Mouse (Mus musculus) liver, adult 2 months (tissue): ENCODE data around the gene Poln.

Experiments used
- CTCF ChIP-seq: fragments of 200-500 bp; IDR thresholded peaks from 2 replicates; pipeline ENCODE4 v1.5.1; 2011; ENCODE audit warnings: low read depth, low read length, control low read depth
- POLR2A ChIP-seq: fragments of 200-500 bp; IDR thresholded peaks from 2 replicates; pipeline ENCODE4 v1.6.1; 2011; ENCODE audit warnings: low read length, control low read depth; ENCODE audit not compliant: insufficient read depth; ENCODE audit errors: extremely low read depth

DNA sequence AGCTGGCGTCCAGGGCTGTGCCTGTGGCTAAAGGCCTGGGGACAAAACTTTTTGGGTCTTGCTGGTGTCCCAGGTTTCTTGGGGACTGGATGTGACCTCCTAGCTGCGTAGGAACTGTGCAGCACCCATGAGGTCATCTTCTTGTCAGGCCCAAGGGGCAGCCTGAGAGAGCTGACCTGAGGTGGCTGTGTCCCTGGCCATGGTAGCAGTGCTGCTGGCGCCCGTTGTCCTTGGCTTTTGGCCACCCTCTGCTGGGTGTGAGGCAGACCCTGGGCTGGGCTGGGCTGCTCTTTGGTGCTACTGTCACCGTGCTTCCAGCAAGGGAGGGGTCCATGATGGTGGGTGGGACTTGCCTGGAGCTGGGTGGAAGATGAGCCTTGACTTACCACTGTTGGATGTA lies 164.6 kb downstream of the Poln start:
- TF ChIP-seq POLR2A (no peak), CTCF (no peak)
